Mouse (Mus musculus) heart, adult 2 months (tissue): ENCODE data around the gene Abcc5.

Experiments
- CTCF ChIP-seq: fragments of 200-600 bp; IDR thresholded peaks from 2 replicates; pipeline ENCODE4 v1.8.1; 2022; ENCODE audit warnings: antibody characterized with exemption, mild to moderate bottlenecking, moderate library complexity
- EP300 ChIP-seq: fragments of 200-500 bp; IDR thresholded peaks from 2 replicates; pipeline ENCODE4 v1.6.1; 2011; ENCODE audit warnings: low read depth, low read length, control low read depth; ENCODE audit not compliant: insufficient read depth
- POLR2A ChIP-seq: fragments of 200-500 bp; IDR thresholded peaks from 2 replicates; pipeline ENCODE4 v1.6.1; 2011; ENCODE audit warnings: mild to moderate bottlenecking, low read depth, low read length, control low read depth; ENCODE audit not compliant: insufficient read depth

- TF ChIP-seq EP300 = no peak
- TF ChIP-seq POLR2A = no peak
- TF ChIP-seq CTCF = no peak
These were observed 64.1 kb downstream of the Abcc5 start for GRCm38 (mm10) chr16:20362121-20362520.
